Mouse (Mus musculus) heart, postnatal 0 days (tissue): ENCODE measurements around the gene Cpm.

ENCODE experiments used
- CTCF ChIP-seq: IDR thresholded peaks from 2 replicates; pipeline ENCODE4 v1.5.1; 2016; ENCODE audit warnings: antibody characterized with exemption, control low read depth, low read depth
- EP300 ChIP-seq: IDR thresholded peaks from 2 replicates; pipeline ENCODE4 v1.6.1; 2016; ENCODE audit warnings: antibody characterized with exemption, low read depth

DNA sequence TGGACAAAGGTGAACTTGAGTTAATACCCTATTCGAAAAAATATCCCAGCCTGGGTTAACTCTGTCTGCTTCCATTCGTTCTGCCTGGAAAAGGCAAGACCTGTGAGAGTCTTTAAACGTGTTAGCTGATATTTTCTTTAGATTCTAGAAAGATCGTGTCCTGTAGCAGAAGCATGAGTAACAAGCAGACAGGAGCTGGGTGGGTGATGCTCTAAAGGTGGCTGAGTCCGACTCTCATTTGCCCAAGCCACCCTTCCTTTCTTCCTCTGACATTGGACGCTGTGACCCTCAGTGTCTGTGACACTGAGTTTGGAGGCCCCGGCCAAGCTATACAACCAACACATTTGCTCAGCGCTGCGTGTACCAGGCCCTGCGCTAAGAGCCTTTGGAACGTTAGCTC is 15.5 kb downstream of the Cpm start:
- no peak for TF ChIP-seq CTCF
- TF ChIP-seq EP300, result no peak
